Mouse (Mus musculus): ENCODE data around the gene Atp5d. TPM values are rescaled to one million over a fixed set of nuclear protein-coding genes. Genes with fewer than 3 reads are reported as not detected.

The Atp5d gene
- total RNA-seq, 1 experiment: 226 TPM

DNA sequence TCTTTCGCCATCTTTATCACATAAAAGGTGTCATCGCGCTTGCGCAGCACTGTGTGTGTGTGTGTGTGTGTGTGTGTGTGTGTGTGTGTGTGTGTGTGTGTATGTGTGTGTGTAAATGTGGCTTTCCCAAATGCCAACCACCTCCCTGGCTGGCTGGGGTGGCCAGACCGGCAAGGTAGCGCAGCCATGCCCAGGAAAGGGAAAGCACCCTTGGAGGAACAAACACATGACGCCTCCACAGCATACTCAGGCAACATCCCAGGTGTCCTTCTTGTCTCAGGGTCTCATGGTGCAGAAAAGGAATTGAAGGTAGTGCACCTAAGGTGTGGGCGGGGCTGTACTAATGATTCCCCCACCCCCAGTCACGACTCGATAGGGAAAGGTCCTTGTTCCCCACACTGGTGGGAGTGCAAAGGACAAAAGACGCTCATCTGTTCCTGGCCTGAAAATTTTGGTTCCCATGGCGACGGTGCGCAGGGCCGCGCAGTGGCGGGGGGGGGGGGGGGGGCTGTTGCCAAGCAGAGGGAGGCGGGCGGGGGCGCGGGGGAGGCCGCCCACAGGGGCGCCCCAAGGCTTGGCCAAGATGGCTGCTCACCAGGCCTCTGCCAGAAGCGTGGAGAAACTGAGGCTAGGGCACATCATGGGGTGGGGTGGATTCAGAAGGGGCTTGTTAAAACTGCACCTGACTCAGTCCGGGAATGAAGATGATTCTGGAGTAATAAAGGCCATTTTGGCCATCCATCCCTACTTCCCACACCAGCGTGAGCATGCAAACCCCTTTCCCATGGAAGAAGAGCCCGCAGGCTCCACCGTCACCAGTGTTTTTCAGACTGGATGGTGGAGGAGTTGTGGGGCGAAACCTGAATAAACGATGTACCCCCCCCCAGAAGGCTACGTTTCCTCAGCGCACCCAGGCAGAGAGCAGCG is 543 bp upstream of the Atp5d start:
- Histone ChIP-seq H3K36me3 (ENCODE audit: control insufficient read depth, insufficient read depth, low read length, poor library complexity, severe bottlenecking) (peaks cover 27% of the 10 kb centered on the region), H3K4me1 (ENCODE audit: control insufficient read depth in 2 of 2, insufficient read depth in 2 of 2, low read length in 2 of 2, poor library complexity in 1 of 2) (peaks cover 5 to 14% of the 10 kb centered on the region in 2 experiments; a peak in 3 of 4 replicates), H3K9me3 (ENCODE audit: control insufficient read depth, insufficient read depth, low read depth, low read length) (no peaks in the 10 kb centered on the region), H3K9ac (ENCODE audit: insufficient read depth, low read depth, low read length, poor library complexity, severe bottlenecking) (peak overlapping the region; percentile 83), H3K27ac (ENCODE audit: insufficient read depth, low read depth, low read length, poor library complexity, severe bottlenecking) (peak overlapping the region; percentile 48; the same call in 1 of the 2 replicates), H3K4me3 (ENCODE audit: insufficient read depth in 1 of 2, low read depth in 1 of 2, low read length in 2 of 2, poor library complexity in 1 of 2, severe bottlenecking in 1 of 2) (peak overlapping the region; percentile 71 to 97)
- in situ Hi-C loops (cut with MboI; ENCODE audit: low sequenced_read_pairs in 2 of 2, unreplicated experiment in 2 of 2): no loop called here
- no peak for DNase-seq (ENCODE audit: low read depth, low spot score)
- TF ChIP-seq CHD2 (IDR thresholded peaks at IDR 0.05; ENCODE audit: low read depth, low read length): no peak
- no peak for TF ChIP-seq MAFK (IDR thresholded peaks at IDR 0.05; ENCODE audit: insufficient read depth, low read depth, low read length)
- TF ChIP-seq ZC3H11A (IDR thresholded peaks at IDR 0.05; ENCODE audit: borderline replicate concordance, low read depth, low read length): no peak
- no peak for TF ChIP-seq ZNF384 (IDR thresholded peaks at IDR 0.05; ENCODE audit: low read depth, low read length)
- TF ChIP-seq HCFC1 (IDR thresholded peaks at IDR 0.05; ENCODE audit: borderline replicate concordance, insufficient read depth, low read length): no peak

DNA sequence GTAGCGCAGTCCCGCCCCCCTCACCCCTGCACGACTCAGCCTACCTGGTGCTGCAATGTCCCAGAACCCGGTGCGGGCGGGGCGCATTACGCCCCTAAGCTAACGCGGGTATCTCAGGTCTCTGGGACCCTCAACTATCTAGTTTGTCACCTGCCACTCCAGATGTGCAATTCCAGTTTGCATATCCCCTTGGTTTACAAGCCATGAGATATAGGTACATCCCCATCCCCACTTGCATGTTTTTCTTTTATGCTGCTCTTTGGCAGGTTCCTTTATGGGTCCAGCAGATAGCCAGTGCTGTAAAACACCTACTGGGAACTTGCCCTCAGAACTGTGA is 975 bp downstream of the Atp5d start:
- Histone ChIP-seq H3K4me1 (ENCODE audit: control insufficient read depth in 2 of 2, insufficient read depth in 2 of 2, low read length in 2 of 2, poor library complexity in 1 of 2) (peaks cover 5 to 20% of the 10 kb centered on the region in 2 experiments; a peak in 3 of 4 replicates), H3K4me3 (ENCODE audit: insufficient read depth in 1 of 2, low read depth in 1 of 2, low read length in 2 of 2, poor library complexity in 1 of 2, severe bottlenecking in 1 of 2) (peak overlapping the region; percentile 71 to 97), H3K36me3 (ENCODE audit: control insufficient read depth, insufficient read depth, low read length, poor library complexity, severe bottlenecking) (peaks cover 23% of the 10 kb centered on the region), H3K9ac (ENCODE audit: insufficient read depth, low read depth, low read length, poor library complexity, severe bottlenecking) (no peak overlapping the region), H3K9me3 (ENCODE audit: control insufficient read depth, insufficient read depth, low read depth, low read length) (no peaks in the 10 kb centered on the region), H3K27ac (ENCODE audit: insufficient read depth, low read depth, low read length, poor library complexity, severe bottlenecking) (no peak overlapping the region)
- in situ Hi-C loops (cut with MboI; ENCODE audit: low sequenced_read_pairs in 2 of 2, unreplicated experiment in 2 of 2): no loop called here
- no peak for DNase-seq (ENCODE audit: low read depth, low spot score)
- TF ChIP-seq MAFK (IDR thresholded peaks at IDR 0.05; ENCODE audit: insufficient read depth, low read depth, low read length) (no peak), ZC3H11A (IDR thresholded peaks at IDR 0.05; ENCODE audit: borderline replicate concordance, low read depth, low read length) (no peak), ZNF384 (IDR thresholded peaks at IDR 0.05; ENCODE audit: low read depth, low read length) (no peak), CHD2 (IDR thresholded peaks at IDR 0.05; ENCODE audit: low read depth, low read length) (no peak), HCFC1 (IDR thresholded peaks at IDR 0.05; ENCODE audit: borderline replicate concordance, insufficient read depth, low read length) (no peak)

DNA sequence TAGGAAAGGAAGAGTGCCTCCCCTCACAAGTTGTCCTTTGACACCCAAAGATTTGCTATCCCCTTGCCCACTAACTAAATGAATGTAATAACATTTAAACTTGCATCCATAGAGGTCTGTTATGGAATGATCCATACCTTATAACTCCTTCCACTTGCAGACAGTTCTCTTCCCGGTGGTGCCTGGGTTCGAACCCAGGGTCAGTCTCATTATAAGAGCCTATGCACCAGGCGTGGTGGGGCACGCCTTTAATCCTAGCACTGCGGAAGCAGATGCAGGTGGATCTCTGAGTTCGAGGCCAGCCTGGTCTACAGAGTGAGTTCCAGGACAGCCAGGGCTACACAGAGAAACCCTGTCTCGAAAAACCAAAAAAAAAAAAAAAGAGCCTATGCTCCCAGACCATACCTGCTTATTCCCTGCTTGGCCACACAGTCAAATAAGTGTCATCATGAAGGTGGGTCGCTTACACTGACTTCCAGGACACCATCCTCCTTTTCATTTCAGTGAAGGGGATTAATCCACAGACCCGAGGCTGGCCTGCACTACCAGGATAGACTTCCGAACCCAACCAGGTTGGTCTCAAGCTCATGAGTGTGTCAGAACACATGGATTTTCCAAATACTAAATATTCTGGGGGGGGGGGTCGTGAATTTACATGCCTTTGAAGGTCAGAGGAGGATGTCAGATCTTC is 1.7 kb downstream of the Atp5d start:
- H3K9me3 ChIP-seq (ENCODE audit: control insufficient read depth, insufficient read depth, low read depth, low read length): no peaks in the 10 kb centered on the region
- peaks cover 23% of the 10 kb centered on the region for H3K36me3 ChIP-seq (ENCODE audit: control insufficient read depth, insufficient read depth, low read length, poor library complexity, severe bottlenecking)
- no peak for DNase-seq (ENCODE audit: low read depth, low spot score)
- no peak overlapping the region for H3K27ac ChIP-seq (ENCODE audit: insufficient read depth, low read depth, low read length, poor library complexity, severe bottlenecking)
- H3K4me1 ChIP-seq (ENCODE audit: control insufficient read depth in 2 of 2, insufficient read depth in 2 of 2, low read length in 2 of 2, poor library complexity in 1 of 2): peaks cover 5 to 22% of the 10 kb centered on the region in 2 experiments; a peak in 3 of 4 replicates
- no peak overlapping the region for H3K9ac ChIP-seq (ENCODE audit: insufficient read depth, low read depth, low read length, poor library complexity, severe bottlenecking)
- in situ Hi-C loops (cut with MboI; ENCODE audit: low sequenced_read_pairs in 2 of 2, unreplicated experiment in 2 of 2): no loop called here
- H3K4me3 ChIP-seq (ENCODE audit: insufficient read depth in 1 of 2, low read depth in 1 of 2, low read length in 2 of 2, poor library complexity in 1 of 2, severe bottlenecking in 1 of 2): no peak overlapping the region
- TF ChIP-seq HCFC1 (IDR thresholded peaks at IDR 0.05; ENCODE audit: borderline replicate concordance, insufficient read depth, low read length) (no peak), CHD2 (IDR thresholded peaks at IDR 0.05; ENCODE audit: low read depth, low read length) (no peak), ZNF384 (IDR thresholded peaks at IDR 0.05; ENCODE audit: low read depth, low read length) (no peak), ZC3H11A (IDR thresholded peaks at IDR 0.05; ENCODE audit: borderline replicate concordance, low read depth, low read length) (no peak), MAFK (IDR thresholded peaks at IDR 0.05; ENCODE audit: insufficient read depth, low read depth, low read length) (no peak)

DNA sequence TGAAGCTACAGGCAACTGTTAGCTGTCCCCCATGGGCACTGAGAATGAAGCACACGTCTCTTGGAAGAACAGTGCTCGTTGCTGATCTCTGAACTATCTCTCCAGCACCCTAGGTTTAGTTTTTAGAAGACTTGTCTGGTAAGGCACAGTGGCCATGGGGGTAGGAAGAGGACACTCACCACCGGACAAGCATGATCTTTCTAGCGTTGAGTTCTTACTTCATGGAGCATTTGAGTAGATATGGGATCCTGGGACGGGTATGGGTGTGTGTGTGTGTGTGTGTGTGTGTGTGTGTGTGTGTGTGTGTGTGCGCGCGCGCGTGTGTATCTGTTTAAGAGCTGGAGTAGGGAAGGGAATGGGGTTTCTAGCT is 2.2 kb downstream of the Atp5d start, which contains the start of gene Cbarp:
Gene Cbarp (minus strand): TSS at position 170 of the 370 bp plus-strand sequence.
- TF ChIP-seq ZNF384 (IDR thresholded peaks at IDR 0.05; ENCODE audit: low read depth, low read length) (no peak), CHD2 (IDR thresholded peaks at IDR 0.05; ENCODE audit: low read depth, low read length) (no peak), ZC3H11A (IDR thresholded peaks at IDR 0.05; ENCODE audit: borderline replicate concordance, low read depth, low read length) (no peak), HCFC1 (IDR thresholded peaks at IDR 0.05; ENCODE audit: borderline replicate concordance, insufficient read depth, low read length) (no peak), MAFK (IDR thresholded peaks at IDR 0.05; ENCODE audit: insufficient read depth, low read depth, low read length) (no peak)
- Histone ChIP-seq H3K4me1 (ENCODE audit: control insufficient read depth in 2 of 2, insufficient read depth in 2 of 2, low read length in 2 of 2, poor library complexity in 1 of 2) (peaks cover 5 to 23% of the 10 kb centered on the region in 2 experiments; a peak in 3 of 4 replicates), H3K27ac (ENCODE audit: insufficient read depth, low read depth, low read length, poor library complexity, severe bottlenecking) (no peak within 1 kb of the TSS), H3K4me3 (ENCODE audit: insufficient read depth in 1 of 2, low read depth in 1 of 2, low read length in 2 of 2, poor library complexity in 1 of 2, severe bottlenecking in 1 of 2) (peak within 1 kb of the TSS; percentile 49 to 96), H3K9ac (ENCODE audit: insufficient read depth, low read depth, low read length, poor library complexity, severe bottlenecking) (peak within 1 kb of the TSS; percentile 54; the same call in 1 of the 2 replicates), H3K36me3 (ENCODE audit: control insufficient read depth, insufficient read depth, low read length, poor library complexity, severe bottlenecking) (peaks cover 25% of the 10 kb centered on the region), H3K9me3 (ENCODE audit: control insufficient read depth, insufficient read depth, low read depth, low read length) (no peaks in the 10 kb centered on the region)
- DNase-seq (ENCODE audit: low read depth, low spot score): no peak
- in situ Hi-C loops (cut with MboI; ENCODE audit: low sequenced_read_pairs in 2 of 2, unreplicated experiment in 2 of 2): no loop called here
